ENCODE assay signal across 8 mouse cellular contexts in the genomic region with DNA sequence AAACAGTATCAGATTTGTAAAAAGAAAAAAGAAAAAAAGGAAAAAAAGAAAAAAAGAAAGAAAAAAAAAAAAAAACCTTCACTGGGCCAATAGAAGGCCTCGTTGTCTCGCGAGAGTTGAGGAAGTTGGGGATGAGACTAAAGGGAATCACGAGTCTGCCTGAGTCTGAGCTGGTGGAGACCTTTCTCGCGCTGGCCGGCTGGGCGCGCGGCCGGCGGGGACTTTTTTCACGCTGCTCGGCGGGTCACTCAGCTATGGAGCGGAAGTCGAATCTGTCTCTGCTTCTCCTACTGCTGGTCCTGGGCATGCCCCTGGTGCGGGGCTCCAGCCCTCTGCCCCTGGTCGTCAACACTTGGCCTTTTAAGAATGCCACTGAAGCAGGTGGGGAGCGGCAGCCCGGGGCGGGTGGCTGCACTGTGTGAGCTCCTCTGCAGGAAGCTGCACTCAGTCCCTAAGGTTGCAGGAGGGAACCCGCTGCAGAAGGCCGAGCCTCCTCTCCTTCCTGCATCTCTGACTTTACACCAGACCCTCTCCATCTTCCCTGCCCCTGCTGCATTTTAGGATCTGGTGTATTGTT. TPM values are rescaled to one million over a fixed set of nuclear protein-coding genes. Genes with fewer than 3 reads are reported as not detected.
DNase-seq lines count a peak whose midpoint lies in the region; ATAC-seq and TF ChIP-seq lines count a peak whose summit lies in the region.

A gene (plus strand): TSS at position 177 of the 577 bp plus-strand sequence.

- peaks cover 29% of the 10 kb centered on the region for H3K36me3 ChIP-seq in megakaryocyte, embryonic 14.5 days (replicated peaks; ENCODE audit: low read length)

- peak; percentile 69 to 82 for DNase-seq in gastrocnemius, adult 8-10 months (ENCODE audit: low spot score in 2 of 2)
- DNase-seq in hindlimb bud, embryonic 11.5 days (ENCODE audit: extremely low spot score, low read depth, low spot score) = peak; percentile 78
- DNase-seq in left cerebral cortex, adult 8-10 months (ENCODE audit: low spot score in 2 of 2) = peak; percentile 72 to 87
- peak; percentile 93 to 95 for DNase-seq in right cerebral cortex, postnatal 10 days (ENCODE audit: low spot score in 2 of 2)
- DNase-seq in urinary bladder, postnatal 25 days (ENCODE audit: low spot score) = peak; percentile 81

- 0 out of 2 replicates have a peak, but pooled peaks have one; percentile 29 for TF ChIP-seq POLR2A in cortical plate, adult 2 months (IDR thresholded peaks at IDR 0.05; ENCODE audit: extremely low read depth, insufficient read depth, low read length)

- H3K27me3 ChIP-seq in megakaryocyte, embryonic 14.5 days (replicated peaks) = no peaks in the 10 kb centered on the region

- H3K4me1 ChIP-seq in cortical plate, adult 2 months (ENCODE audit: control insufficient read depth, insufficient read depth, low read length) = no peaks in the 10 kb centered on the region
- H3K4me1 ChIP-seq in megakaryocyte, embryonic 14.5 days = peaks cover 12% of the 10 kb centered on the region

- TF ChIP-seq CTCF in cortical plate, adult 2 months (IDR thresholded peaks at IDR 0.05; ENCODE audit: extremely low read depth, insufficient read depth, low read length) = no peak

- ATAC-seq in activated CD4-positive, CD25-positive, alpha-beta regulatory T cell, adult 4 months = peak; percentile 98

- H3K9me3 ChIP-seq in megakaryocyte, embryonic 14.5 days = no peaks in the 10 kb centered on the region

- peak within 1 kb of the TSS; percentile 32 for H3K4me3 ChIP-seq in cortical plate, adult 2 months (ENCODE audit: insufficient read depth, low read length)
- H3K4me3 ChIP-seq in megakaryocyte, embryonic 14.5 days (replicated peaks) = peak within 1 kb of the TSS; percentile 96

- no peak within 1 kb of the TSS for H3K27ac ChIP-seq in cortical plate, adult 2 months (ENCODE audit: insufficient read depth, low read length)

RNA-seq across cellular contexts. Expression of the gene that starts here (rescaled TPM):
- 10 to 100 TPM; 37.6 to 42.6 TPM for polyA plus RNA-seq in activated CD4-positive, CD25-positive, alpha-beta regulatory T cell, adult 4 months (2017; shearing (Covaris generic))
- polyA plus RNA-seq in cortical plate, adult 2 months (2012; rRNA removed) = 5.9 and 7.1 TPM in 2 replicates
- 10 to 100 TPM; 11.2 to 13.6 (median 11.7) TPM for total RNA-seq in gastrocnemius, adult 8-10 months (2022)
- 10 to 100 TPM in 1 of 4 experiments, 1 to 10 TPM in 3; 7.4 to 10.9 (median 8.3) TPM for total RNA-seq in left cerebral cortex, adult 8-10 months (2022)
- 0.75 and 3.0 TPM in 2 replicates for polyA plus RNA-seq in megakaryocyte, embryonic 14.5 days (2012; ENCODE audit: insufficient read depth, low replicate concordance)
